Mouse (Mus musculus): ENCODE data around the gene Dusp1. TPM values are rescaled to one million over a fixed set of nuclear protein-coding genes. Genes with fewer than 3 reads are reported as not detected.

The Dusp1 gene
- polyA plus RNA-seq, 1 experiment from 2014 or later = 36.8 TPM

DNA sequence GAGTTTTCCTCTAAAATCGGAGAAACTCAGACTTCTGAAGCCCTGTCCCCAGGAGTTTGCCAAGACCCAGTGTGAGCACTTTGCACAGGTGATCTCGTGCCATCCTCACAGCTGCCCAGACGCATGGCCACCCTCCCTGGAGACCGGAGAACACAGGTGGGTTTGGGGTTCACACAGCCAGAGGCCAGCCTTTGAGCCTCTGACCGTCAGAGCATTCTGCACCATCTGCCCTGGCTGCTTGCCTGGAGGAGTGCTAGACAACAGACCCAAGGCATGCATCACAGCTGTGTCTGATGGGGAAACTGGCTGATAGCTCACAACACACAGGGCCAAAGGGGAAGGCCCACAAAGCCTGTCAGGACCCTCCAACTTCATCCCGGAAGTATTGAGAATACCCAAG is 82.3 kb downstream of the Dusp1 start:
- H3K9me3 ChIP-seq = no peaks in the 10 kb centered on the region
- no peaks in the 10 kb centered on the region for H3K27me3 ChIP-seq (ENCODE audit: insufficient read depth, poor library complexity, severe bottlenecking)
- H3K27ac ChIP-seq = no peak overlapping the region
- H3K4me3 ChIP-seq = no peak overlapping the region
- H3K4me1 ChIP-seq (replicated peaks) = no peaks in the 10 kb centered on the region
- no peaks in the 10 kb centered on the region for H3K36me3 ChIP-seq
- no peak for DNase-seq (ENCODE audit: low spot score)
- 87% methylated on average over 6 of the region's 6 CpGs for WGBS

DNA sequence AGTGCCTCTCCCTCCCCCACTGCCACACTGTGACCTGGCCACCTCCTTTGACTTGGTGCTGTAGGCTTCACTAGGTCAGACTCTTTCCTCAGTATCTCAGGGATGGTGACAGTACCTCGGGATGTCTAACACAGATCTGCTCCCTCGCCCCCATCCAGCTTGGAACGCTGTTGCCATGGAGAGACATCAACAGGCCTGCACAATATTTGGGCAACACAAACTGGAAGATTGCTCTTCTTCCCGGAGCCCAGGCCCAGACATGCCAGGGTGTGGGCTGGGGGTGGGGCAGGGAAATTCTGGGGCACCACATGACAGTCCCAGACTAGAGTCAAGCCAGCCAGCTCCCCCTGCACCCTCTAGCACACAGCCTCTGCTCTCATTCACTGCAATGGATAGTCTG is 83.3 kb downstream of the Dusp1 start:
- no peak overlapping the region for H3K4me3 ChIP-seq
- no peak for DNase-seq (ENCODE audit: low spot score)
- 82% methylated on average over 4 of the region's 4 CpGs for WGBS
- no peaks in the 10 kb centered on the region for H3K27me3 ChIP-seq (ENCODE audit: insufficient read depth, poor library complexity, severe bottlenecking)
- H3K9me3 ChIP-seq = no peaks in the 10 kb centered on the region
- no peaks in the 10 kb centered on the region for H3K36me3 ChIP-seq
- H3K27ac ChIP-seq = no peak overlapping the region
- H3K4me1 ChIP-seq (replicated peaks) = no peaks in the 10 kb centered on the region

DNA sequence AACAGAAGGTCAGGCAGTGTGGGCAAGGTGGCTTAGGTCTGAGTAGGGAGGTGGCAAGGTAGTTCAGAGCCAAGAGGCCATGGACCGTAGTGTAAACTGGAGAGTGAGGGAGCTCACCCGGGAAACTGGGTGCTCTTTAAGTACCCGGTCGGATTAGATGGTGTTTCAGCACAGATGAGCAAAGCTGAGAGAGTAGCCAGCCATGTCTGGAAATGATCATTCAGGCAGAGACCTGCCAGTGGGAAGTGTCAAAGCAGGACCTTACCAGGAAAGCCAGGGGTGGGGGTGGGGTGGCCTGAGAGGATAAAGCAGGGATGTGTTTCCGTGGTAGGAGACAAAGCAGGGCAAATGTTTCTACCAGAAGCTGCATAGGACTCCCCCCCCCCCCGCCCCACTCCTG is 85.1 kb downstream of the Dusp1 start:
- Histone ChIP-seq H3K27me3 (ENCODE audit: insufficient read depth, poor library complexity, severe bottlenecking) (no peaks in the 10 kb centered on the region), H3K4me1 (replicated peaks) (no peaks in the 10 kb centered on the region), H3K9me3 (no peaks in the 10 kb centered on the region), H3K27ac (no peak overlapping the region), H3K36me3 (no peaks in the 10 kb centered on the region), H3K4me3 (no peak overlapping the region)
- DNase-seq (ENCODE audit: low spot score) = no peak
- 75% methylated on average over 6 of the region's 6 CpGs for WGBS

- peaks cover 11% of the 10 kb centered on the region for H3K4me1 ChIP-seq (replicated peaks)
- no peak overlapping the region for H3K4me3 ChIP-seq
- H3K27me3 ChIP-seq (ENCODE audit: insufficient read depth, poor library complexity, severe bottlenecking) = peaks cover 16% of the 10 kb centered on the region; the same call in 1 of the 2 replicates
- no peaks in the 10 kb centered on the region for H3K36me3 ChIP-seq
- 85% methylated on average over 13 of the region's 13 CpGs for WGBS
- H3K27ac ChIP-seq = no peak overlapping the region
- H3K9me3 ChIP-seq = no peaks in the 10 kb centered on the region
- DNase-seq (ENCODE audit: low spot score) = no peak
Measured at GRCm38 (mm10) chr17:26468102-26468894, 93.6 kb downstream of the Dusp1 start.

GRCm38 (mm10) chr17:26467619-26468018 is 94.3 kb downstream of the Dusp1 start:
- no peak overlapping the region for H3K4me3 ChIP-seq
- no peaks in the 10 kb centered on the region for H3K9me3 ChIP-seq
- H3K36me3 ChIP-seq = no peaks in the 10 kb centered on the region
- no peak overlapping the region for H3K27ac ChIP-seq
- 78% methylated on average over 4 of the region's 4 CpGs for WGBS
- H3K27me3 ChIP-seq (ENCODE audit: insufficient read depth, poor library complexity, severe bottlenecking) = peaks cover 18% of the 10 kb centered on the region; the same call in 1 of the 2 replicates
- no peak for DNase-seq (ENCODE audit: low spot score)
- H3K4me1 ChIP-seq (replicated peaks) = peaks cover 11% of the 10 kb centered on the region

DNA sequence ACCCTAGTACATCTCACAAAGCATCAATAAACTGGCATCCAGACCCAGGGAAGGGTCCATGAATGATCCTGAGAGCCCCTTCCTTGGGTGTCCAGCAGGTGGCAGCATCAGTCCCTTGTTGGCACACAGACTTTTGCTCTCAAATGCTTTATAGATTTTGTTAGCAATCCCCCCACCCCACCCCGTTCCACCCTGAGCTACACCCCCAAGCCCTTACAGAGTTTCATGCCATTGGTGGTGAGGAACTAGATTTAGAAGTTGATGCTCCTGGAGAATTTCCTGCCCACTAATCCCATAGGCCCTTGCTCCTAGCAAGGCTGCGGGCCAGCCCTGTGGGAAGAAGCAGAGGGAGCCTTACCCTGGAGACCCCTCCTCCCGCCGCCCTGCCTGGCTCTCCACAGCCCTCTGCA is 95.2 kb downstream of the Dusp1 start:
- peak overlapping the region; percentile 35 for H3K4me3 ChIP-seq
- H3K27ac ChIP-seq = peak overlapping the region; percentile 74
- H3K9me3 ChIP-seq = no peaks in the 10 kb centered on the region
- peaks cover 18% of the 10 kb centered on the region; the same call in 1 of the 2 replicates for H3K27me3 ChIP-seq (ENCODE audit: insufficient read depth, poor library complexity, severe bottlenecking)
- peak; percentile 81 for DNase-seq (ENCODE audit: low spot score)
- WGBS = 6% methylated on average over 4 of the region's 4 CpGs
- no peaks in the 10 kb centered on the region for H3K36me3 ChIP-seq
- peaks cover 11% of the 10 kb centered on the region for H3K4me1 ChIP-seq (replicated peaks)

GRCm38 (mm10) chr17:26464972-26465371 is 97.0 kb downstream of the Dusp1 start:
- H3K9me3 ChIP-seq = no peaks in the 10 kb centered on the region
- 67% methylated on average over 7 of the region's 7 CpGs for WGBS
- no peaks in the 10 kb centered on the region for H3K36me3 ChIP-seq
- H3K4me3 ChIP-seq = no peak overlapping the region
- 0 out of 2 replicates have a peak overlapping the region, but pooled peaks have one; percentile 45 for H3K27ac ChIP-seq
- H3K27me3 ChIP-seq (ENCODE audit: insufficient read depth, poor library complexity, severe bottlenecking) = peaks cover 15% of the 10 kb centered on the region; the same call in 1 of the 2 replicates
- no peak for DNase-seq (ENCODE audit: low spot score)
- peaks cover 11% of the 10 kb centered on the region for H3K4me1 ChIP-seq (replicated peaks)

- DNase-seq (ENCODE audit: low spot score) = no peak
- 81% methylated on average over 9 of the region's 9 CpGs for WGBS
- H3K27me3 ChIP-seq (ENCODE audit: insufficient read depth, poor library complexity, severe bottlenecking) = peaks cover 10% of the 10 kb centered on the region; the same call in 1 of the 2 replicates
- H3K4me3 ChIP-seq = no peak overlapping the region
- no peaks in the 10 kb centered on the region for H3K9me3 ChIP-seq
- H3K27ac ChIP-seq = no peak overlapping the region
- H3K36me3 ChIP-seq = no peaks in the 10 kb centered on the region
- H3K4me1 ChIP-seq (replicated peaks) = peaks cover 11% of the 10 kb centered on the region
Measured at GRCm38 (mm10) chr17:26464481-26464880, 97.4 kb downstream of the Dusp1 start.

GRCm38 (mm10) chr17:26463984-26464383 is 97.9 kb downstream of the Dusp1 start:
- Histone ChIP-seq H3K9me3 (no peaks in the 10 kb centered on the region), H3K4me3 (no peak overlapping the region), H3K27me3 (ENCODE audit: insufficient read depth, poor library complexity, severe bottlenecking) (peaks cover 9% of the 10 kb centered on the region; the same call in 1 of the 2 replicates), H3K36me3 (no peaks in the 10 kb centered on the region), H3K27ac (no peak overlapping the region), H3K4me1 (replicated peaks) (peaks cover 11% of the 10 kb centered on the region)
- WGBS = 52% methylated on average over 4 of the region's 4 CpGs
- no peak for DNase-seq (ENCODE audit: low spot score)

- Histone ChIP-seq H3K27me3 (ENCODE audit: insufficient read depth, poor library complexity, severe bottlenecking) (peaks cover 9% of the 10 kb centered on the region; the same call in 1 of the 2 replicates), H3K4me1 (replicated peaks) (peaks cover 11% of the 10 kb centered on the region), H3K4me3 (no peak overlapping the region), H3K36me3 (no peaks in the 10 kb centered on the region), H3K9me3 (no peaks in the 10 kb centered on the region), H3K27ac (no peak overlapping the region)
- 86% methylated on average over 5 of the region's 5 CpGs for WGBS
- no peak for DNase-seq (ENCODE audit: low spot score)
Measured at GRCm38 (mm10) chr17:26463432-26463831, 98.5 kb downstream of the Dusp1 start.

DNA sequence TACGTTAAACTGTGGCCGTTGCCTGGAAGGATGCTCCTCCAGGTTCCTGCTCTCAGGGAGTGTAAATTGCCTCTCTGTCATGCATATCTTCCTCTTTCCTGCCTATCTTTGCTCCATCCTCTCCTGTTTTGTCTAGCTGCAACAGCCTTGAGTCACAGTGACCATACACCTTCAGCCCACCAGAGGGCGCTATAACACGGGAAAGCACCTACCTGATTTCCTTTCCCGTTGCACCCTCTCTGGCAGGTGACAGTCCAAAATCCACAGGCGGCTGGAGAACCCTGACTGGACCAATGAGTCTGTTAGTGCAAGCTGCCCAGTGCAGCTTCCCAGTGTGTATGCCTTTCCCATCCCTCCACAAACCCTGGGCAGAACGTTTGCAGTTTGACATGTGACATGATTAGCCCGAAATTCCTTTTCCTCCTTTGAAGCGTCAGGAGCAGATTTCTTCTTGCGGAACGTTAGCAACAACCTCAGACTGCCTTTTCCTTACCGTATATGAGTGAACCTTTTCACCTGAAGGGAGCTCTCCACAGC is 99.2 kb downstream of the Dusp1 start:
- 32% methylated on average over 12 of the region's 12 CpGs for WGBS
- DNase-seq (ENCODE audit: low spot score) = peak; percentile 72
- H3K27ac ChIP-seq = no peak overlapping the region
- peaks cover 9% of the 10 kb centered on the region; the same call in 1 of the 2 replicates for H3K27me3 ChIP-seq (ENCODE audit: insufficient read depth, poor library complexity, severe bottlenecking)
- no peaks in the 10 kb centered on the region for H3K9me3 ChIP-seq
- H3K4me1 ChIP-seq (replicated peaks) = peaks cover 11% of the 10 kb centered on the region
- H3K4me3 ChIP-seq = no peak overlapping the region
- H3K36me3 ChIP-seq = no peaks in the 10 kb centered on the region

GRCm38 (mm10) chr17:26458049-26458448 is 103.9 kb downstream of the Dusp1 start:
- no peak for DNase-seq (ENCODE audit: low spot score)
- H3K27me3 ChIP-seq (ENCODE audit: insufficient read depth, poor library complexity, severe bottlenecking) = 0 out of 2 replicates have a peak, but pooled peaks cover under 1% of the 10 kb centered on the region
- no peaks in the 10 kb centered on the region for H3K9me3 ChIP-seq
- 70% methylated on average over 7 of the region's 7 CpGs for WGBS
- no peaks in the 10 kb centered on the region for H3K36me3 ChIP-seq
- H3K27ac ChIP-seq = no peak overlapping the region
- H3K4me3 ChIP-seq = no peak overlapping the region
- H3K4me1 ChIP-seq (replicated peaks) = no peaks in the 10 kb centered on the region

- no peak overlapping the region for H3K4me3 ChIP-seq
- H3K27me3 ChIP-seq (ENCODE audit: insufficient read depth, poor library complexity, severe bottlenecking) = no peaks in the 10 kb centered on the region
- no peaks in the 10 kb centered on the region for H3K36me3 ChIP-seq
- no peak for DNase-seq (ENCODE audit: low spot score)
- no peak overlapping the region for H3K27ac ChIP-seq
- no peaks in the 10 kb centered on the region for H3K4me1 ChIP-seq (replicated peaks)
- no peaks in the 10 kb centered on the region for H3K9me3 ChIP-seq
Measured at GRCm38 (mm10) chr17:26457506-26457905, 104.4 kb downstream of the Dusp1 start.
